Mouse (Mus musculus): ENCODE data around the gene Cyb5r4.
A peak's percentile ranks its signal among the peaks of the same experiment; 100 is the strongest.
"Not testable (repeated sequence)": the region's sequence is repeated elsewhere in the genome, so short reads cannot be mapped to it uniquely, and the experiment has no call there.

The Cyb5r4 gene

GRCm38 (mm10) chr9:87027423-87028084, 5.7 kb downstream of the Cyb5r4 start:
- DNase-seq: peak; percentile 52

- no peak for DNase-seq
These were observed 10.4 kb downstream of the Cyb5r4 start for GRCm38 (mm10) chr9:87032196-87032595.

- no peak for DNase-seq
These were observed 13.2 kb downstream of the Cyb5r4 start for GRCm38 (mm10) chr9:87034831-87035580.

- peak; percentile 21 for DNase-seq
These were observed 27.6 kb downstream of the Cyb5r4 start for GRCm38 (mm10) chr9:87049425-87049824.

GRCm38 (mm10) chr9:87055547-87056235, 33.9 kb downstream of the Cyb5r4 start:
- peak; percentile 47 for DNase-seq

GRCm38 (mm10) chr9:87062337-87062736, 40.5 kb downstream of the Cyb5r4 start:
- no peak for DNase-seq

- no peak for DNase-seq
These were observed 46.3 kb downstream of the Cyb5r4 start for GRCm38 (mm10) chr9:87068160-87068559.

DNA sequence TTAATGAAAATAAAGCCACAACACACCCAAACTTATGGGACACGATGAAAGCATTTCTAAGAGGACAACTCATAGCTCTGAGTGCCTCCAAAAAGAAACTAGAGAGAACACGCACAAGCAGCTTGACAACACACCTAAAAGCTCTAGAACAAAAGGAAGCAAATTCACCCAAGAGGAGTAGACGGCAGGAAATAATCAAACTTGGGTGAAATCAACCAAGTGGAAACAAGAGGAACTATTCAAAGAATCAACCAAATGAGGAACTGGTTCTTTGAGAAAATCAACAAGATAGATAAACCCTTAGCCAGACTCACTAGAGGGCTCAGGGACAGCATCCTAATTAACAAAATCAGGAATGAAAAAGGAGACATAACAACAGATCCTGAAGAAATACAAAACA, 49.8 kb downstream of the Cyb5r4 start:
- DNase-seq: not testable (repeated sequence)

- DNase-seq: no peak
These were observed 56.1 kb downstream of the Cyb5r4 start for GRCm38 (mm10) chr9:87077919-87078318.

GRCm38 (mm10) chr9:87079511-87079910, 57.7 kb downstream of the Cyb5r4 start:
- no peak for DNase-seq

GRCm38 (mm10) chr9:87086991-87087390, 65.2 kb downstream of the Cyb5r4 start:
- DNase-seq: no peak

GRCm38 (mm10) chr9:87097989-87098388, 76.2 kb downstream of the Cyb5r4 start:
- peak; percentile 39 for DNase-seq

DNA sequence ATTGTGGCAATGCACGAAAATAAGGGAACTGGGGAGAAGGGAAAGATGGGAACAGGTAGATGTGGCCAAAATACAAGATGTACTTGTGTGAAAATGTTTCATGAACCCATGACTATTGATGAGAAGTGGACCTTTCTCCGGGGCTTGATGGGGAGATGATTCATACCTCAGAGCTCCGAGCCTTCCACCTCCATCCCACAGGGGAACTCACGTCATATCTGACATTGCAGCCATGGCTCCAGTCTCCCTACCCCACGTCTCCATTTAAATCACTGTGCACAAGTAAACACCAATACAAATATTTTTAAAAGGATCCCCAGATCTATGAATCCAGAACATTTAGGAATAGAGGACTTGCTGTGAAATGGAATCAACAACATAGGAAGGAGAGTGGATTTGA, 93.2 kb downstream of the Cyb5r4 start:
- no peak for DNase-seq

DNA sequence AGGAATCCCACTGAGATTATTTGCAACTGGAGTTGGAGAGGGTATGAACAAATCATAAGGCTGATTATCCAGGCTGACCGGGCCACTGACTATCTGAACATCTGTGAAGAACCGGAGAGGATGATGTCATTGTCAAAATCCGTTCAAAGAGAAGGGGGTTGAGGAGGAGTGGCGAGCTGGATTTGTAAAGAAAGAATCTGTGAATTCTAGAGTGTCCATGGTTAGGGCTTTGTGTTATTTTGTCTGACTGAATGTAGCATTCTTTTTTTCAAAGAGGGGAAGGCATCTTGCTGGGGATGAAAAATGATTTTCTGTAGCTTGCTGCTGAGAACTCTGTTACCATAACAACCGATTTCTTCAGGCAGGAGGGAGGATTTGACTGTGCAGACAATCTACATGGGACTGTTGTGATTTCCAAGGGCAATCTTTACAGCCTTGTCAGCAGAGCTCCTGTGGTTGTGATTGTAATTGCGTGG, 93.7 kb downstream of the Cyb5r4 start:
- peak; percentile 10 for DNase-seq

- no peak for DNase-seq
These were observed 94.2 kb downstream of the Cyb5r4 start for GRCm38 (mm10) chr9:87115978-87116377.

DNA sequence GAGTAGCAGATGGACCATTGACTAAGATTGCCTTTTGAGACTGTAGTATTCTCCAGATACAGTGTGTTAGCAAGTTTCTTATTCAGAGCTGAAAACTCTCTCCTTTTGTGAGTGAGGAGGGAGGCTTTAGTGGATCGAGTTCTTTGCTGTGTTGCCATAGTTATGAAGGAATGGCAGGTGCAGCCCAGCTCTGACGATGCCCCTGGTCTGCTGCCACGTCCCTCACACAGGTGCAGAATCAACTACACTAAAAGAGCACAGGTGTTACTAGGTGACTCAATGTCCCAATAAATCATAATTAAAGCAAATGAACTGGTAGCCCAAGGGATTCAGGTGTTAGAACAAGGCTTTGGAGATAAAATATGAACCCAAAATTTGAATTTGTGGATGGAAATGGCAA, 97.2 kb downstream of the Cyb5r4 start:
- DNase-seq: no peak

DNA sequence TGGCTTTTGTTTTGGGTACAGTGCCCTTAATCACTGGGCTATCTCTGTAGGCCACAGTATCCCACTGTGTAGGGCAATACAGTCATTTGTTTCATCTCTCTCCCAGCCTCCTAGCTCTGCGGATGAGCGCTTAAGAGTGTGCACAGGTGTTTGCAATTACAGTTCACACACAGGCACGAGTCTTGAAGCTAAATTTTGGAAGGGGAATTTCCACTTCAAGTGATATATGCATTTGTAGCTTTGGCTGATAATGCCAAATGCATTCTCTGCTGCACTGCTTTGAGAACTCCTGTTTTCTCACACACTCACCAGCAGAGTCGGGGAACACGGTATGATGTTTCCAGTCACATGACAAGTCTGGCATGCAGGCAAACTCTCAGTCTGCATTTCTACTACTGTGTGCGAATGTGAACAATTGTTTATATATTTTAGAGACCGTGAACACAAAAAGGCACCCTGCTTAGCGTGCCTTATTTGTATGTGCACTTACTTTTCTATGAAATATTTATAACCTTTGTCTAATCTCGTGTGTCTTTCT, 100.2 kb downstream of the Cyb5r4 start:
- no peak for DNase-seq

- DNase-seq: not testable (repeated sequence)
These were observed 105.2 kb downstream of the Cyb5r4 start for GRCm38 (mm10) chr9:87127046-87127445.
